Mouse (Mus musculus) NIH3T3 (cell line): Measurements from ENCODE around the gene A930009A15Rik.

Experiments
- DNase-seq: peaks from one replicate; pipeline ENCODE4 v3.0.0-alpha.2; 2012; ENCODE audit warnings: low read depth

Gene A930009A15Rik

DNA sequence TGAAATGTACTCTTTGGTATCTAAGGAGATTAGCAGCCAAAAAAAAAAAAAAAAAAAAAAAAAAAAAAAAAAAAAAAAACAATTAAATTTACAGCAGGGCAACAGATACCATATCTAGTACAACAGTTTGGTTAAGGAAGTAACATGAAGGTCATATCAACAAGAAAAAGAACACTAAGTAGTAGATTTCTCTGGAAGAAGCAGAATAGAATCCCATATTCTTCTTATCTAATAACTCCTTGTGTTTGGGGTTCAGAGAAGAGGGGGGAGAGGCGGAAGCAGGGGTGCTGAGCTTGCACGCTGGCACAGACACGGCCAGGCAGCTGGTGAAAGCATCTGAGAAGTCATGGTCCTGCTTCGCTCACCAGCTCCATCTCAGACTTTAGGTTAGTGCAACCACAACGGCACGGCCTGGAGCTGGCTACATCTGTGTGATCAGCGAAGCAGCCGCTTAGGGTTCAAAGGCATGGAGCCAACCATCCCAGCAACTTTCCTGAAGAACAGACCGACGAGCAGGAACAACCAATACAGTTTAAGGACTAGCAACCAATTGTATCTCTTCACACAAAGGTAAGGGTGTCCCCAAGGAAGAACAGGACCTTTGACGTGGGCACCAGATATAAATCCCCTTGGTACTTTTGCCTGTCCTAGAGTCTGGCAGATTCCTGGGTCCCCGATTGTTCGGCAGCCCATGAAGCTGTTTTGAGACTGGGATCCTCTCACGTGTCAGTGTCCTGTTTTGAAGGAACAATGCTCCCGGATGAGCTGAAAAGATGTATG lies at the start of gene A930009A15Rik:
Gene A930009A15Rik, plus strand, starts transcription at position 275 of the 780 bp plus-strand sequence.
- DNase-seq = no peak

DNA sequence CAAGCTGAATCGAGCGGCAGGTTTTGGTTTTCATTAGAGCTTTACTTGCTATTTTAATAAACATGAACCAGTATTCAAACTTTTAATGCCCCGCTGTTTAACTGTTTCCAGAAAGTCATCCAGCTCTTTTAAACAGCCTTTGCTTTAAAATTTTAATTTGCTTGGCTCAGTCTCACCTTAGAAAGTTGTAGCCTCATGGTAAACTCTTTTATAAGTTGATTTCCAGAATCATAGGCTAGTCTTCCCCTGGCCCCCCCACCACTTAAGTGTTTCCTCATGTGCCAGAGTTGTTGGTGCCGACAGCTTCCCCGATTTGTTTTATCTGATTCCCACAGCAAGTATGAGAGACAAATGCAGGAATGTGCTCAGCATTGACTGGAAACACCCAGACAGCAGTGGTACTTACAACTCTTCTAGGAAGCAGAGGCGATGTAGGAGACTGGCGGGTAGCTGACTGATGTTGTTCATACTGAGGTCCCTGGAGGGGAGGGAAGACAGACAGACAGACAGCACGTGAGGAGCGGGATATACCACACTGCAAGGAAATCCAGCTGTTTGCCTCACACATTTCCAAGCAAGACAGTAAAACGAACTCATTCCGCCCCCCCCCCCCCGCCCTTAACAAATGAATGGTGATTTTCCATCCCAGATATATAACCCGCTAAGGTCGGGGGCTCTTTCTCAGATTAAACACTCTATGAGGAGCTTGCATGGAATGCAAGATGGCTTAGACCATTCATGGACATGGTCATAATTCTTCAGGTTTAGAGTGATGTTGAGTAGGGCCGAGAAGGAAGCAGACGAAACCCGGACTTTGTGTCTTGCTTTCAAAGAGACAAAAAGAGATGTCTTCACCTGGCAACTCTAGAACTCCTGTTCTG lies 49.3 kb upstream of the A930009A15Rik start:
- peak; percentile 36 for DNase-seq

DNA sequence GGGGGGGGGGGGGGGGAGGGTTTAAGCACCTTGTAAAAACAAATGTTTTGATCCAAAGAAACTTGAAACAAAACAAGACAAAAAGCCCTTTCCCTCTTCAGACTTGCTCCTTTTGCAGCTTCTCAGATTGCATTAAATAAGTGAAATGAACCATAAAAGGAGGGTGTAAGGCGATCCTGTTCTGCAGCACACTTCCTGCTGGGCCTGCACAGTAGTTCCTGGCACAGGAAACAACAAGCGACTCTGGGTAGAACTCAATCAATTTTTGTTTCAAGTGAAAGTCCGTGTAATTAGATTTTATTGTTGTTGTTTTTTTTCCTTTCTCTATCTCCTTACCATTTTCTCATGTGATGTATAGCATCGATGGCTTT lies 48.7 kb upstream of the A930009A15Rik start:
- DNase-seq = no peak

- DNase-seq = no peak
Measured at GRCm38 (mm10) chr10:115528892-115529291, 40.9 kb upstream of the A930009A15Rik start.

- DNase-seq = no peak
Measured at GRCm38 (mm10) chr10:115529768-115530167, 40.0 kb upstream of the A930009A15Rik start.

DNA sequence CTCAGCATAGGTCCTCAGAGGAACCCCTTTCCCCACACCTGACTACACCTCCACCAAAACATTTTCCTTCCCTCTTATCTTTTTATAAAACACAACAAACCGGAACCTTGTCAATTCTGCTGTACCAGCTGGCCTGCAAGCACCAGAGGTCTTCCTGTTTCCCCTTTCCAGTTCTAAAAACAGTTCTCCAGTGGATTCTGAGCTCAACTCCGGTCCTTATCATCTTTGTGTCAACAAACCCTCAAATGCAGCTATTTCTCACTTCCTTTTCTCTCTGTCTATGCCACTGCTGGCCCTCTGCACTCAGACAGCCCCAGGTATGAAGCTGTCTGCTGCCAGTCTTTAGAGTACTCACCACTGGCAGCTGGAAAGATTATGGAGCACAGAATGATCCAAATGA lies 39.0 kb upstream of the A930009A15Rik start:
- DNase-seq = no peak

GRCm38 (mm10) chr10:115542917-115543316 lies 26.9 kb upstream of the A930009A15Rik start:
- no peak for DNase-seq

- DNase-seq = no peak
Measured at GRCm38 (mm10) chr10:115550253-115550652, 19.5 kb upstream of the A930009A15Rik start.

GRCm38 (mm10) chr10:115551069-115551468 lies 18.7 kb upstream of the A930009A15Rik start:
- no peak for DNase-seq

DNA sequence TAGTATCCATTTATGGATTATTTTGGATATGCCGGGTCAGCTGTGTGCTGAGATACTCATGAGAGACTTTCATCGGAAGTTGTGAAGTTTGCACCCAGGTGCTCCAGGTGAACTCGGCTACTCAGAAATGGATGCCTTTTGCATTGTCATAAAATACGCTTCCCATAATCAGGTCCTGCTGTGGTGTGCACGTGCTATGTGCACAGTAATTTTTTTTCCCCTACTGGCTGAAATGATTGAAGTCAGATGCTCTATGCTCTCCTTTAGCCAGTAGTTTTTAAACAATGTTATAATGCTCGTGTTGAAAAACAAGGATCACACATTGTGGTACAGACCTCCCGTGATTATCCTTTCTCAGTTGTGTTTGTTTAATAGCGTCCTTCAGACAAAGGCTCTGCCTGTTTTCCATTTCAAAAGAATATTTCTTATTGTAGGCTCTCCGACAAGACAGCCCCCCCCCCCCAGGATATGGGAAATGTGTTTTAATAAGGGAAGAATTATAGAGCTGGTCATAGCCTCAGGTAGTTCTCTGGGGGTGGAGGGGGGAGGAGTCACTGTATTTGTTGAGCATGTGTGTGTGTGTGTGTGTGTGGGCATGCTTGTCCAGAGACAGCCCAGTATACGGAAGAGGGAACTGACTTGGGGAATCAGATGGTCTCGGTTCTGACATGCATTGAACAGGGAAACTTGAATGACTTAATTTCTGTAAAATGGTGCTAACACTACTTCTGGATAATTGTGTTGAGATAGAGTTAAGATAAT lies 16.3 kb upstream of the A930009A15Rik start:
- no peak for DNase-seq

GRCm38 (mm10) chr10:115555191-115555765 lies 14.5 kb upstream of the A930009A15Rik start:
- DNase-seq = no peak

GRCm38 (mm10) chr10:115556738-115557242 lies 13.0 kb upstream of the A930009A15Rik start:
- DNase-seq = no peak

- DNase-seq = no peak
Measured at GRCm38 (mm10) chr10:115561136-115561880, 8.5 kb upstream of the A930009A15Rik start.

DNA sequence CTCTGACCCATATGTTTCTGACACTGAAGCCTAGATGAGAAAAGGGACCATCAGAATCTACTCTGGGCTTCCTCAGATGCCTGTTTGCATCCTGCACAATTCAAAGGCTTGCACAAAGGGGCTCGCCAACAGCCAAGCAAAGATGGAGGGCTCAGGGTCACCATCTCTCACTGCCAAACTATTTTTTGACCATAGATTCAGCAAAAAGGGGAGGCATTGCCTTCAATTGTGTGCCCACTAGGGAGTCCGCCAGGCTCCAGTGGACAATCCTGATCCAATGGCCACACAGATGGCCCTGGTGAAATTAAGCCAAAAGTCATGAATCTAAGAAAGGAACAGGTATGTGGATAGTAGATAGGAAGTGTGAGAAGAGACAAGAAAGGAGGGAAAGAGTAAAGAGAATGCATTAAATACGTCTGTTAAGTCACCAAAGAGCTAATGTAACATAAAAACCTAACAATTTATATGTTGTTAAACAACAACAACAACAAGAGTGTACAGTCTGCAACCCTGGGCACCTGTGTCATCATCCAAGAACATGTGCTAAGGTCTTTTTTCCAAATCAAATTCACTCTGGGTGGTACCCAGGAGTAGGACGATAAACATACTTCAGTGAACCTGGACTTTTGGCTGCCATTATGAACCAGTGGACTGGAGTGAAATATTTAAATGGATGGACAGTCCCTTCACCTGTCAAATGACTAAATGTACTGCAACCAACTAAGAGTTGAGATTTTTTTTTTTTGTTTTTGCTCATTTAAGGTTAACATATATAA lies 6.7 kb upstream of the A930009A15Rik start:
- DNase-seq = no peak

DNA sequence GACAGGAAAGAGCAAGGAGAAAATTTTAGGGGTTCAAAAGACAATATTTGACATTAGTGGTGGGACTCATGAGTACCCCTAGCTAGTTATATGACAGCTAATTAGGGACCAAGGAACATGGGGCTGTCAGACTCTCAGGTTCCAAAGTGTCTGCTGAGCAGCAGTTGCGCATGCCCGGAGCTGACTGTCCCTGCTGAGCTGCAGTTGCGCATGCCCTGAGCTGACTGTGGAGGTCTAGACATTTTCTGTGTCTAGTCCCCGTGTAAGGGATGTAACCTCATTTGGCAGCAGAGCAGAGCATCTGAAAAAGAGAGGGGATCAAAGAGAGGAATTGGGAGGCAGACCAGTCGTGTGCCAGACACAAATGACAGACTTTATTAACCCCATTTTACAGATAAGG lies 5.8 kb upstream of the A930009A15Rik start:
- DNase-seq = no peak

GRCm38 (mm10) chr10:115570577-115570976 lies 791 bp downstream of the A930009A15Rik start:
- no peak for DNase-seq

- no peak for DNase-seq
Measured at GRCm38 (mm10) chr10:115571317-115571716, 1.5 kb downstream of the A930009A15Rik start.

DNA sequence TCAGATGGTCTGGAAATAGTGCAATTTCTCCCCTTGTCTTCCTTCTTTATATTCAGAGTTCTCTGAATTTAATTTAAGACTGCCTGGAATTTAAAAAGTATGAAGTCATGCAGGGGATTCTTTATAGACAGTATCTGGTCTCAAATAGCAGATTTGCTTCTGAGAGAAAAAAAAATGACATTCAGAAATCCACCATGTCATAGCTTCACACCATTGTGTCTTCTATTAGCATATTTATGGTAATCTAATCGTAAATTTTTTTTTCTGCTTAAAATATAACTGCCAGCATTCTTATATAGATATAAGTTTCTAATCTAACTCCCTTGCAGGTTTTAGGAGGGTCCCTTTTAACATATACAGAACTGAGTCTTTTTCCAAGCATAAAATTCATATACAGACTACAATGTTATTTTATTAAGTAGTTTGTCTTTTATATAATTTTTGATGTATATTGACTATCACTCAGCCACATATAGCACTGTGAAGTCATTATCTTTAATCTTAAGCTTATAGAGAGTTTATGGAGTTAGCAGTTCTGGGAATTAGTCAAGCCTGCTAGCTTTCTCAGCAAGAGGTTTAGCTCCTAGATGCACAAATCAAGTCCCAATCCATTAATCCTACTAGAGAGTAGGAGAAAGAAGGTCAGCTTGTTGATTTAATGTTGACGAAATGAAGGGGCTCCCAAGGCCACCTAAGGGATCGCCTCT lies 2.1 kb downstream of the A930009A15Rik start:
- no peak for DNase-seq

DNA sequence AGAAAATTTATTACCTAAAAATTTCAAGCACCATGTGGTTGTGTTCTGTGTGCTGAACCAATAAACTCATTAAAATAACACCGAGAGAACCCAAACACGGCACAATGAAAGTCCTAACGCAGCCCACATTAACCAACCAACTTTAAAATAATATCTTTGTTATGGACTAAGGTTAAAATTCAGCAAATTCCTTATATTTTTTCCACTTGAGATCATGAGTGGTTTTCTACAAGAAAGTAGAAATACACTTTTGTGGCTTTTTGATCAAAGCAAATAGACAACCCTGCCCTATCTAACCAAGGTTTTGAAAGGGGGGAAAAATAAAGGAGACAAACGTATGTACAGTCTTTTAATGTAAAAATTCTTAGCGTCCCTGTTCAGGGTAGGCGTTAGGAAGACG lies 9.3 kb downstream of the A930009A15Rik start:
- no peak for DNase-seq

GRCm38 (mm10) chr10:115579494-115579893 lies 9.7 kb downstream of the A930009A15Rik start:
- DNase-seq = no peak
